Mouse (Mus musculus) spleen, adult 2 months (tissue): ENCODE data around the gene Corin. TPM values are rescaled to one million over a fixed set of nuclear protein-coding genes. Genes with fewer than 3 reads are reported as not detected.

Experiments used
- DNase-seq, 2 experiments: peaks; one replicate each; pipeline versions ENCODE4 v3.0.0 to v3.0.0-alpha.2; 2012 to 2021; ENCODE audit warnings: low spot score in 2 of 2, low read depth in 1 of 2
- H3K27ac ChIP-seq: fragments of 200-500 bp; 2 replicates; pipeline ENCODE4 v1.5.1; 2012; ENCODE audit warnings: low read length, inconsistent platforms; ENCODE audit not compliant: insufficient read depth
- H3K27me3 ChIP-seq: fragments of 200-500 bp; 2 replicates; pipeline ENCODE4 v1.6.1; 2012; ENCODE audit warnings: mild to moderate bottlenecking, moderate library complexity, low read length, inconsistent platforms; ENCODE audit not compliant: control insufficient read depth, insufficient read depth
- H3K36me3 ChIP-seq: fragments of 200-500 bp; 2 replicates; pipeline ENCODE4 v1.6.1; 2012; ENCODE audit warnings: mild to moderate bottlenecking, low read length, inconsistent platforms; ENCODE audit not compliant: control insufficient read depth, insufficient read depth
- H3K4me1 ChIP-seq: fragments of 200-500 bp; 2 replicates; pipeline ENCODE4 v1.6.1; 2011; ENCODE audit warnings: inconsistent platforms; ENCODE audit not compliant: control insufficient read depth, insufficient read depth, insufficient read length
- H3K4me3 ChIP-seq: fragments of 200-500 bp; 2 replicates; pipeline ENCODE4 v1.5.1; 2011; ENCODE audit warnings: mild to moderate bottlenecking, inconsistent platforms; ENCODE audit not compliant: insufficient read depth, insufficient read length; ENCODE audit errors: extremely low read depth
- CTCF ChIP-seq: fragments of 200-500 bp; IDR thresholded peaks from 2 replicates; pipeline ENCODE4 v1.5.1; 2011; ENCODE audit warnings: mild to moderate bottlenecking, inconsistent platforms; ENCODE audit not compliant: insufficient read depth, insufficient read length, insufficient replicate concordance; ENCODE audit errors: extremely low read depth
- POLR2A ChIP-seq: fragments of 200-500 bp; IDR thresholded peaks from 2 replicates; pipeline ENCODE4 v1.6.1; 2011; ENCODE audit warnings: low read depth, low read length, inconsistent platforms
- WGBS: fragments of 180-500 bp; shearing (Covaris S2); methylation state at CpG from one replicate; pipeline ENCODE4 v1.1.7; 2018; 5-methylcytosine and 5-hydroxymethylcytosine counted together
- polyA plus RNA-seq: library from polyadenylated mRNA; depleted of rRNA; stranded (reverse); fragments of >200 nt; gene quantifications from 2 replicates; pipeline ENCODE4 v1.2.3, GENCODE M21; 2012; rRNA removed

Corin gene
- polyA plus RNA-seq, 1 experiment, result 0.02 TPM

DNA sequence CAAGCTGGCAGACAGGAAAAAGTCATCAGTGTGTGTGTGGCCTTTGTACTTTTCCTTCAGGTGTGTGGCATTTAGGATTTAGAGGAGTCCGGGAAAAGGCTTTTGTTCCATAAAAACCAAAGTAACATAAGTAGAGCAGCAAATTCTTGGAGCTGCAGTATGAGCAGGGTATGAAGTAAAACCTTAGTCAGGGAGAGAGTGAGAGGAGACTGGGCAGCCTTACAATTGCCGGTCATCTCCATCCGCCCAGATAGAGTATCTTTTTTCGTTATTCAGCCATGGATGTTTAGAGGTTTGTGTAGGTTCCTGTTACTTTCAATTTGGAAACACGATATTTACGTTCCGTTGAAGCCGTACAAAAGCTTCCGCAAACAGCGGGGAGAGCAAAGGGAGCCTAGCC, 247.2 kb downstream of the Corin start:
- 95% methylated on average over 10 of the region's 10 CpGs for WGBS
- H3K27ac ChIP-seq, result no peak overlapping the region
- H3K4me1 ChIP-seq, result no peaks in the 10 kb centered on the region; the same call in 1 of the 2 replicates
- no peak for DNase-seq
- H3K27me3 ChIP-seq, result no peaks in the 10 kb centered on the region
- no peak overlapping the region for H3K4me3 ChIP-seq
- H3K36me3 ChIP-seq, result peaks cover 30% of the 10 kb centered on the region
- no peak for TF ChIP-seq POLR2A
- TF ChIP-seq CTCF, result no peak

DNA sequence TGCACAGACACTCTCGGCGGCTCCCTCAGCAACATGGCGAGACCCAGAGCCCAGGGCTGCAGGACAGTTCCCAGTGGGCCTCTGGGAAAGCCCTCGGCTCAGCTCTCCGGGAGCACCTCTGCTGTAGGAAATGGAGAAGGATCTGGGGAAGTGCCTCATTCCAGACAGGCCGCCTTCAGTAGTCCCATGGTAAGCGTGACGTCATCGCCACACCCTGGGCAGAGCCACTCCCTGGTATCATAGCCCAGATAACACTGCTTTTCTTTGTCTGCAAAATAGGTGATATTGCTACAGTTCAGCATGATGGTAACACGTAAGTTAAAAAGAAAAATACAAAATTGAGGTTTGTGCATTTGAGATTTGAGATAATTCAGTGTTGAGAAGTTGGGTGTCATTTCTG, 249.3 kb downstream of the Corin start:
- Histone ChIP-seq H3K4me1 (no peaks in the 10 kb centered on the region; the same call in 1 of the 2 replicates), H3K4me3 (no peak overlapping the region), H3K36me3 (peaks cover 27% of the 10 kb centered on the region), H3K27me3 (no peaks in the 10 kb centered on the region), H3K27ac (no peak overlapping the region)
- no peak for DNase-seq
- WGBS, result 89% methylated on average over 10 of the region's 10 CpGs
- no peak for TF ChIP-seq POLR2A
- TF ChIP-seq CTCF, result no peak

DNA sequence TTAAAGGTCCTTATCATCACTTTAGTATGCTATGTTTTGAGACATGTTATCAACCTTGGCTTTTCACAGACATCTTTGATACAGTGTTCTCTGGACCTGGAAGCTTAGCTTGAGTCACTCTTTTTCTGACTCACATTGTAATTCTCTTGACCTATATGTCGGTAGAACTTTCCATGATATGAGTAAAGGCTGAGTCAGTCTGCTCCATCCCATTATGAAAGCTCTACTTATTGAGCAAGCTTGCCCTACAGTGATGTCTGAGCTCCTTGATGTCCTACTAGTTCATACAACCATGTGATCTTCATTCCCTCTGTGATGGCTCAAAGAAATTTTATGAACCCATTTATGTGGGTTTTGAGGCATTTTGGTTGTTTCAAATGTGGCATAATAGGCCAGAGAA, 254.1 kb downstream of the Corin start:
- no peaks in the 10 kb centered on the region; the same call in 1 of the 2 replicates for H3K4me1 ChIP-seq
- no peak for DNase-seq
- H3K36me3 ChIP-seq, result peaks cover 33% of the 10 kb centered on the region
- no peak overlapping the region for H3K27ac ChIP-seq
- TF ChIP-seq CTCF (no peak), POLR2A (no peak)
- WGBS, result 85% methylated on average over 1 of the region's 1 CpGs
- H3K27me3 ChIP-seq, result no peaks in the 10 kb centered on the region
- H3K4me3 ChIP-seq, result no peak overlapping the region

Other genes with a start within 250 kb of the Corin start
- gene Nfxl1, start 55.2 kb upstream of the Corin start, polyA plus RNA-seq, result 2.9 and 3.6 TPM in 2 replicates
- not detected in 2 replicates for gene Zar1, start 76.8 kb upstream of the Corin start, polyA plus RNA-seq
- gene Gm5868, start 83.1 kb upstream of the Corin start, polyA plus RNA-seq, result not detected in 2 replicates
- 0.04 and 0.18 TPM in 2 replicates for gene Cnga1, start 139.8 kb upstream of the Corin start, polyA plus RNA-seq
- gene Nipal1, start 143.3 kb upstream of the Corin start, polyA plus RNA-seq, result 0.11 and 0.26 TPM in 2 replicates
- gene Txk, start 248.3 kb upstream of the Corin start, polyA plus RNA-seq, result 4.2 TPM in 2 replicates